Mouse (Mus musculus) spleen, adult 2 months (tissue): Measurements from ENCODE around the gene Tubb2a. TPM values are rescaled to one million over a fixed set of nuclear protein-coding genes. Genes with fewer than 3 reads are reported as not detected.

ENCODE experiments used
- DNase-seq, 2 experiments: peaks; one replicate each; pipeline versions ENCODE4 v3.0.0 to v3.0.0-alpha.2; 2012 to 2021; ENCODE audit warnings: low spot score in 2 of 2, low read depth in 1 of 2
- H3K27ac ChIP-seq: fragments of 200-500 bp; 2 replicates; pipeline ENCODE4 v1.5.1; 2012; ENCODE audit warnings: low read length, inconsistent platforms; ENCODE audit not compliant: insufficient read depth
- H3K27me3 ChIP-seq: fragments of 200-500 bp; 2 replicates; pipeline ENCODE4 v1.6.1; 2012; ENCODE audit warnings: mild to moderate bottlenecking, moderate library complexity, low read length, inconsistent platforms; ENCODE audit not compliant: control insufficient read depth, insufficient read depth
- H3K36me3 ChIP-seq: fragments of 200-500 bp; 2 replicates; pipeline ENCODE4 v1.6.1; 2012; ENCODE audit warnings: mild to moderate bottlenecking, low read length, inconsistent platforms; ENCODE audit not compliant: control insufficient read depth, insufficient read depth
- H3K4me1 ChIP-seq: fragments of 200-500 bp; 2 replicates; pipeline ENCODE4 v1.6.1; 2011; ENCODE audit warnings: inconsistent platforms; ENCODE audit not compliant: control insufficient read depth, insufficient read depth, insufficient read length
- H3K4me3 ChIP-seq: fragments of 200-500 bp; 2 replicates; pipeline ENCODE4 v1.5.1; 2011; ENCODE audit warnings: mild to moderate bottlenecking, inconsistent platforms; ENCODE audit not compliant: insufficient read depth, insufficient read length; ENCODE audit errors: extremely low read depth
- CTCF ChIP-seq: fragments of 200-500 bp; IDR thresholded peaks from 2 replicates; pipeline ENCODE4 v1.5.1; 2011; ENCODE audit warnings: mild to moderate bottlenecking, inconsistent platforms; ENCODE audit not compliant: insufficient read depth, insufficient read length, insufficient replicate concordance; ENCODE audit errors: extremely low read depth
- POLR2A ChIP-seq: fragments of 200-500 bp; IDR thresholded peaks from 2 replicates; pipeline ENCODE4 v1.6.1; 2011; ENCODE audit warnings: low read depth, low read length, inconsistent platforms
- whole genome bisulfite sequencing: fragments of 180-500 bp; shearing (Covaris S2); methylation state at CpG from one replicate; pipeline ENCODE4 v1.1.7; 2018; 5-methylcytosine and 5-hydroxymethylcytosine counted together
- polyA plus RNA-seq: library from polyadenylated mRNA; depleted of rRNA; stranded (reverse); fragments of >200 nt; gene quantifications from 2 replicates; pipeline ENCODE4 v1.2.3, GENCODE M21; 2012; rRNA removed

Gene Tubb2a
- polyA plus RNA-seq = 89.5 and 113 TPM in 2 replicates

- Histone ChIP-seq H3K4me3 (peak within 1 kb of the TSS; percentile 83), H3K4me1 (peaks cover 13% of the 10 kb centered on the region; the same call in 1 of the 2 replicates), H3K27me3 (no peaks in the 10 kb centered on the region), H3K27ac (peak within 1 kb of the TSS; percentile 34), H3K36me3 (peaks cover 1% of the 10 kb centered on the region; the same call in 1 of the 2 replicates)
- DNase-seq = peak; percentile 62 to 85
- under 1% methylated on average over 45 of the region's 45 CpGs for WGBS
- TF ChIP-seq POLR2A (peak; percentile 92), CTCF (0 out of 2 replicates have a peak, but pooled peaks have one; percentile 30)
These were observed at the start of gene Tubb2a for GRCm38 (mm10) chr13:34077492-34078271. TSS of gene Tubb2a (minus strand) at chr13:34078007.

GRCm38 (mm10) chr13:34125711-34126110 is 47.9 kb upstream of the Tubb2a start:
- DNase-seq = no peak
- no peak overlapping the region for H3K27ac ChIP-seq
- 77% methylated on average over 4 of the region's 4 CpGs for WGBS

GRCm38 (mm10) chr13:34120536-34120935 is 42.7 kb upstream of the Tubb2a start:
- H3K36me3 ChIP-seq = no peaks in the 10 kb centered on the region
- no peak for TF ChIP-seq CTCF
- H3K4me1 ChIP-seq = peaks cover 11% of the 10 kb centered on the region; the same call in 1 of the 2 replicates
- WGBS = 90% methylated on average over 2 of the region's 2 CpGs
- no peak overlapping the region for H3K27ac ChIP-seq
- no peak for DNase-seq
- no peaks in the 10 kb centered on the region for H3K27me3 ChIP-seq
- H3K4me3 ChIP-seq = no peak overlapping the region

More at GRCm38 (mm10) chr13:34125711-34126110, 47.9 kb upstream of the Tubb2a start:
- no peaks in the 10 kb centered on the region for H3K27me3 ChIP-seq
- no peaks in the 10 kb centered on the region for H3K36me3 ChIP-seq
- H3K4me3 ChIP-seq = no peak overlapping the region
- TF ChIP-seq POLR2A (no peak), CTCF (no peak)
- H3K4me1 ChIP-seq = peaks cover 6% of the 10 kb centered on the region; the same call in 1 of the 2 replicates

- Histone ChIP-seq H3K27me3 (no peaks in the 10 kb centered on the region), H3K27ac (no peak overlapping the region), H3K36me3 (no peaks in the 10 kb centered on the region), H3K4me3 (no peak overlapping the region), H3K4me1 (peaks cover 11% of the 10 kb centered on the region; the same call in 1 of the 2 replicates)
- no peak for TF ChIP-seq POLR2A
- no peak for TF ChIP-seq CTCF
- 15% methylated on average over 4 of the region's 4 CpGs for WGBS
- no peak for DNase-seq
These were observed 41.6 kb upstream of the Tubb2a start for GRCm38 (mm10) chr13:34119406-34119805.

- no peak overlapping the region for H3K27ac ChIP-seq
- H3K36me3 ChIP-seq = no peaks in the 10 kb centered on the region
- no peaks in the 10 kb centered on the region for H3K27me3 ChIP-seq
- DNase-seq = peak in 1 of 2 experiments; percentile 27
- peaks cover 11% of the 10 kb centered on the region; the same call in 1 of the 2 replicates for H3K4me1 ChIP-seq
- TF ChIP-seq CTCF = no peak
- TF ChIP-seq POLR2A = no peak
- 25% methylated on average over 4 of the region's 4 CpGs for WGBS
- no peak overlapping the region for H3K4me3 ChIP-seq
These were observed 41.0 kb upstream of the Tubb2a start for GRCm38 (mm10) chr13:34118816-34119215.

- Histone ChIP-seq H3K4me1 (peaks cover 10% of the 10 kb centered on the region; the same call in 1 of the 2 replicates), H3K36me3 (no peaks in the 10 kb centered on the region), H3K27me3 (no peaks in the 10 kb centered on the region), H3K4me3 (no peak overlapping the region), H3K27ac (no peak overlapping the region)
- no peak for DNase-seq
- TF ChIP-seq POLR2A = no peak
- no peak for TF ChIP-seq CTCF
- WGBS = 77% methylated on average over 6 of the region's 6 CpGs
These were observed 38.7 kb upstream of the Tubb2a start for GRCm38 (mm10) chr13:34116508-34116907.

- no peak for DNase-seq
- H3K4me1 ChIP-seq = peaks cover 5% of the 10 kb centered on the region; the same call in 1 of the 2 replicates
- 37% methylated on average over 4 of the region's 4 CpGs for WGBS
- H3K36me3 ChIP-seq = no peaks in the 10 kb centered on the region
- no peak for TF ChIP-seq CTCF
- no peak for TF ChIP-seq POLR2A
- H3K27ac ChIP-seq = no peak overlapping the region
- no peaks in the 10 kb centered on the region for H3K27me3 ChIP-seq
- no peak overlapping the region for H3K4me3 ChIP-seq
These were observed 36.8 kb upstream of the Tubb2a start for GRCm38 (mm10) chr13:34114654-34115053.
